Mouse (Mus musculus) E14TG2a.4 (cell line): ENCODE data around the gene Amotl2.

Experiments
- H3K27me3 ChIP-seq: 2 replicates; pipeline ENCODE4 v1.6.1; 2014; ENCODE audit warnings: low read length, control low read depth; ENCODE audit not compliant: insufficient read depth
- H3K36me3 ChIP-seq: 2 replicates; pipeline ENCODE4 v1.6.1; 2014; ENCODE audit warnings: low read length, control low read depth; ENCODE audit not compliant: insufficient read depth
- H3K4me1 ChIP-seq: replicated peaks from 2 replicates; pipeline ENCODE4 v1.6.1; 2014; ENCODE audit warnings: low read depth, low read length, control low read depth
- H3K4me3 ChIP-seq: replicated peaks from 2 replicates; pipeline ENCODE4 v1.5.1; 2014; ENCODE audit warnings: mild to moderate bottlenecking, low read length
- H3K9me3 ChIP-seq: 2 replicates; pipeline ENCODE4 v1.6.1; 2014; ENCODE audit warnings: low read length, control low read depth
- CTCF ChIP-seq: conservative IDR thresholded peaks from 2 replicates; pipeline ENCODE4 v1.5.1; 2014; ENCODE audit warnings: low read length
- NANOG ChIP-seq: IDR thresholded peaks from 2 replicates; pipeline ENCODE4 v1.6.1; 2014; ENCODE audit warnings: borderline replicate concordance, low read length, mixed read lengths
- POU5F1 ChIP-seq: IDR thresholded peaks from 2 replicates; pipeline ENCODE4 v1.6.1; 2014; ENCODE audit warnings: low read length, borderline replicate concordance

Amotl2 gene

DNA sequence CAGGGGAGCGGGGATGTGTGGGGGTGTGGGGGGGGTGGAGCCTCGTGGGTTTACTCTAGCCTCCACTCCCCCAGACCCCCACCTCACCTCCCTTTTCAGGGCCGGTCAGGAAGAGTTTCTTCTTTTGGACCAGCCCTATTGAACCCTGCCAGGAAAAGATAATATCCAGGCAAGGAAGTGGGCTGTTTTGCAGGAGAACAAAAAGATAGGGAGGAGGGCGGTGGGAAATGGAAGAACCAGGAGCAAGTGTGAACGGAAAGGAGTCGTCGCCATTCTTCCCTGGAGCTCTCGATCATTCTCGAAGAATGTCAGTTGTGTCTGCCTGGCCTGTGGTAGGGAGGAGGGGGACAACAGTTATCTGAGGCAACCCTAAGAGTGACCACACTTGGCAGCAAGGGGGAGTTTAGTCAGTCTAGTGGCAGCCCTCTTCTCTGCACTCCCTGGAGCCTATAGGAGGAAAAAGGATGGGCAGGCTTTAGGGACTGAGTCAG, 5.6 kb downstream of the Amotl2 start:
- Histone ChIP-seq H3K9me3 (no peaks in the 10 kb centered on the region), H3K36me3 (peaks cover 67% of the 10 kb centered on the region), H3K4me1 (peaks cover 84% of the 10 kb centered on the region), H3K4me3 (peak overlapping the region; percentile 54), H3K27me3 (no peaks in the 10 kb centered on the region)
- no peak for TF ChIP-seq NANOG
- no peak for TF ChIP-seq CTCF
- no peak for TF ChIP-seq POU5F1

DNA sequence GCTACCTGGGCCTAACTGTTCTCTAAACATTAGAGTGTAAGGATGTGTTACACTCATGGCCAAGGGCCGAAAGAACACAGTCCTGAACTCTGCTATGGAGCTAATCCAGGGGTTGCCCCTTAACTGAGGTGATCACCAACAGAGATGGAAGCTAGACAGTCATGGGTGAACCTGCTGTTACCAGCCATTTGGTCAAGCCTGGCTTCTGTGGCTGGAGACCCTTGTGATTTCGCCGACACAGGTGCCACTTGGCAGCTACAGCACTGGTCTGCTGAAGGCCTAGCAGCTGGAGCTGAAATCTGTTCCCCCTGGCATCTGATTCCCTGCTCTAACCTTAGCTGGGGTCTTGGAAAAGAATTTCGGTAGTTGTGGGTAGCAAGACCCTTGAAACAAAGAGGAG, 6.3 kb downstream of the Amotl2 start:
- TF ChIP-seq POU5F1 (no peak), CTCF (no peak), NANOG (no peak)
- Histone ChIP-seq H3K36me3 (peaks cover 74% of the 10 kb centered on the region), H3K9me3 (no peaks in the 10 kb centered on the region), H3K27me3 (no peaks in the 10 kb centered on the region), H3K4me3 (peak overlapping the region; percentile 54), H3K4me1 (peaks cover 88% of the 10 kb centered on the region)

DNA sequence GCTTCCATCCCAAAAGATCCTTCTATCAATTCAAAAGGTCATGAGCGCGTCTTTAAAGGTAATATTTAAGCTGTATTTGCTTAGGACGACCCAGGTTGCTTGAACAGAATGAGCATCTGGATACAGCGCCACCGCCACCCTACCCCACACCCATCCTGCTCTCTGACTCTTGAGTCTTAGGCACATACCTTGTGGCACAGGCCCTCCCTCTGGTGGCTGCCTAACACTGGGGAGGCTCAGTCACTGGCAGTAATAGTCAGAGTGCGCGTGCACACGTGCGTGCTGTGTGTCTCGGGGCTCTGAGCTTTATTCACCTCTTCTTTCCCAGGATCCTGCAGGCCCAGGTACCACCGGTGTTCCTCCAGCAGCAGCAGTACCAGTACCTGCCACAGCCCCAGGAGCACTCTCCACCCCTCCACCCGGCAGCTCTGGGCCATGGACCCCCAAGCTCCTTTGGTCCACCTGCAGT, 6.8 kb downstream of the Amotl2 start:
- peaks cover 79% of the 10 kb centered on the region for H3K36me3 ChIP-seq
- no peak for TF ChIP-seq NANOG
- no peak for TF ChIP-seq POU5F1
- no peak for TF ChIP-seq CTCF

DNA sequence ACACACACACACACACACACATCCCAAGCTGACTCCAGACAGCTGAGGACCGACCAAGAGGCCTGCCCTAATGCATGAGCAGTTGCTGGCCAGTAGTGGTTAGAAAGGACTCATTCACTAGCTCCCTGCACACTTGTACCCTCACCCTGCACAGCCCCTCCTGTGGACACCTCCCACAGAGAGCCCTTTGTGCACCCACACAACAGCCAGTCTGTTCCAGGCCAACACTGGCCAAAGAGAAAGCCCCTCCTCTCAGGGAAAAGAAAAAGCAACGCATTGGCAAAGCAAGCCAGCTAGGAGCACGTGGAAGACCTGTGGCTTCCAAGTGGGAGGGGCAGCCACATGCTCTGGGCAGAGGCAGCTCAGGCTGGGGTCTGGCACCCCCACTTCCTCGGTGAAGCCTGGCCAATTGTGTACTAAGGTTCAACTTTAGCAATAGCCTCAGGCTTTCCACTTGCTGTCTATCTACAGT, 7.6 kb downstream of the Amotl2 start:
- TF ChIP-seq NANOG (no peak), POU5F1 (no peak)

More for the DNA sequence above, 6.8 kb downstream of the Amotl2 start:
- peak overlapping the region; percentile 54 for H3K4me3 ChIP-seq
- peaks cover 94% of the 10 kb centered on the region for H3K4me1 ChIP-seq
- no peaks in the 10 kb centered on the region for H3K9me3 ChIP-seq
- H3K27me3 ChIP-seq = no peaks in the 10 kb centered on the region

DNA sequence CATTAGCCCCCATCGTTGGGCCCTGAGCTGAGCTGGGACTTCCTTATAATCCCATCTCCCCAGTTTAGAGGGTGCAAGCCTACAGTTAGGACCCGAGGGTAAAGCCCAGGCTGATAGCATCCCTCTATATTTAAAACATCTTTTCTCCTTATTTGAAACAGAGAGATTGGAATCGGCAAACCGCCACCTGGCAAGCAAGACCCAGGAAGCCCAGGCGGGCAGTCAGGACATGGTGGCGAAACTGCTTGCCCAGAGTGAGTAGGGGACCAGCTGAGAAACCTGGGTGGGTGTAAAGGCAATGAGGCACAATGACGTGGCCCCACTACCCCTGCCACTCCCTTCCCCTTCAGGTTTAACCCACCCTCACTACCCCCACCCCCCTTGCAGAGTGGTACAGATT, 8.5 kb downstream of the Amotl2 start:
- TF ChIP-seq CTCF = no peak
- no peak for TF ChIP-seq POU5F1
- TF ChIP-seq NANOG = no peak
- Histone ChIP-seq H3K4me1 (peaks cover 98% of the 10 kb centered on the region), H3K9me3 (no peaks in the 10 kb centered on the region)

More for the DNA sequence above, 7.6 kb downstream of the Amotl2 start:
- peaks cover 98% of the 10 kb centered on the region for H3K4me1 ChIP-seq
- 0 out of 2 replicates have a peak overlapping the region, but pooled peaks have one; percentile 54 for H3K4me3 ChIP-seq
- peaks cover 86% of the 10 kb centered on the region for H3K36me3 ChIP-seq
- no peaks in the 10 kb centered on the region for H3K9me3 ChIP-seq
- no peaks in the 10 kb centered on the region for H3K27me3 ChIP-seq

GRCm38 (mm10) chr9:102725958-102726654, 9.6 kb downstream of the Amotl2 start:
- H3K36me3 ChIP-seq = peaks cover 94% of the 10 kb centered on the region
- no peaks in the 10 kb centered on the region for H3K9me3 ChIP-seq

More for the DNA sequence above, 8.5 kb downstream of the Amotl2 start:
- peaks cover 94% of the 10 kb centered on the region for H3K36me3 ChIP-seq
- H3K4me3 ChIP-seq = peak overlapping the region; percentile 54
- H3K27me3 ChIP-seq = no peaks in the 10 kb centered on the region

DNA sequence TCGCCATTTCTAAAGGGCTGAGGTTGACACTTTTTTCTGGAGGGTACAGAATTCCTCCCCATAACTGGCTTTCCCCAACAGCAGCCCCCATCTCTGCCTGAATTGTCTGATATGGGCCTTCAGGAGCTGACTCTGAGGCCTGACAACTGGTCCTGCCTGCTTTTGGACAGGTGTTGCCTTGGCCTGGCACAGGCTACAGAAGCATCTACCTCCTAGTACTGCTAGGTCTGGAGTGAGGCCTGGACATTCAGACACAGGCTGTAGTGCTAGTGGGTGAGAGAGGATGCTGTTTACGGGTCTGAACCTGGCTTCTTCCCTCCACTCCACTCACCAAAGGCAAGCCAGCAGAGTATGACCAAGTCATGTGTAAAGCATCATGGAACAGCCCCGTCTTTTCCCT, 10.3 kb downstream of the Amotl2 start:
- TF ChIP-seq NANOG (no peak), CTCF (no peak)
- H3K4me3 ChIP-seq = peak overlapping the region; percentile 66
- H3K9me3 ChIP-seq = no peaks in the 10 kb centered on the region
- peaks cover 97% of the 10 kb centered on the region for H3K4me1 ChIP-seq
- H3K27me3 ChIP-seq = no peaks in the 10 kb centered on the region
- H3K36me3 ChIP-seq = peaks cover 94% of the 10 kb centered on the region

More at GRCm38 (mm10) chr9:102725958-102726654, 9.6 kb downstream of the Amotl2 start:
- Histone ChIP-seq H3K4me3 (peak overlapping the region; percentile 66), H3K27me3 (no peaks in the 10 kb centered on the region), H3K4me1 (peaks cover 98% of the 10 kb centered on the region)
- TF ChIP-seq POU5F1 (no peak), CTCF (no peak), NANOG (no peak)

DNA sequence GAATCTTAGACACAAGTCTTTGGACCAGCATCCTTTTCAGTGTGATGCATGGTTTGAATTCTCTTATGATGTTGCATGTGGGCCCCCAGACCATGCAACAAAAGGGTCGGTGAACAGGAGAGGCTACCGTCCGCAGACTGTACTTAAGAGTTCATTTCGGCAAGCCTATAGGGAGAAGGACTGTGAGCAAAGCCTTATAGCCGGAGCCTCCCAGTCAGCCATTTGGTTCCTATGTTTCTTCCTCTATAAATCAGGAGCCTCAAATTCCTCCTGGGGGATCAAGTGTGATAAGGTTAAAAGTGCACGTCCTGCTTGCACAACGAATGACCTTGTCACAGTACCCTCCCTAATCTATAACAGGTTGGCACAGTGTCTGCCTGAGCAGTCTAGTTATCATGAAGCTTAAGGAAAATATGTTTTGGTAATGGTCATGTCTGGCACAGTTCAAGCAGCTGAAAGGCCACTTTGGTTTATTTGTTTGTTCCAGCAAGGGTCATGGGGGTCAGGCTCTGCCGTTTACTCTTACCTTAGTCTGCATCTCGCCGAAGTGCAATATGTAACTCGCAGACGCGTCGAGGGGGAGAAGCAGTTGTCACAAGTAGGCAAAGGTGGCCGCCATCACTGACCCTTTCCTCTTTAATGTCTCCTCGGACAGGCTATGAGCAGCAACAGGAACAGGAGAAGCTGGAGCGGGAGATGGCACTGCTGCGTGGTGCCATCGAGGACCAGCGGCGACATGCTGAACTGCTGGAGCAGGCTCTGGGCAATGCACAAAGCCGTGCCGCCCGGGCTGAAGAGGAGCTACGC, 11.4 kb downstream of the Amotl2 start:
- Histone ChIP-seq H3K9me3 (no peaks in the 10 kb centered on the region), H3K4me3 (peak overlapping the region; percentile 66), H3K36me3 (peaks cover 95% of the 10 kb centered on the region), H3K4me1 (peaks cover 96% of the 10 kb centered on the region), H3K27me3 (no peaks in the 10 kb centered on the region)
- TF ChIP-seq POU5F1 (no peak), NANOG (no peak), CTCF (no peak)
